Mouse (Mus musculus) liver, adult 2 months (tissue): ENCODE data around the gene Tada2b. TPM values are rescaled to one million over a fixed set of nuclear protein-coding genes. Genes with fewer than 3 reads are reported as not detected.

Experiments
- DNase-seq: peaks from one replicate; pipeline ENCODE4 v3.0.0-alpha.2; 2011; ENCODE audit warnings: low read depth, low spot score; ENCODE audit errors: extremely low read depth
- H3K27ac ChIP-seq: fragments of 200-500 bp; replicated peaks from 2 replicates; pipeline ENCODE4 v1.5.1; 2012; ENCODE audit warnings: low read depth, mild to moderate bottlenecking, control low read depth, inconsistent platforms, low read length; ENCODE audit not compliant: insufficient read depth
- H3K27me3 ChIP-seq: fragments of 200-500 bp; 2 replicates; pipeline ENCODE4 v1.6.1; 2012; ENCODE audit warnings: mild to moderate bottlenecking, moderate library complexity, low read length, inconsistent platforms; ENCODE audit not compliant: control insufficient read depth, insufficient read depth
- H3K36me3 ChIP-seq: fragments of 200-500 bp; 2 replicates; pipeline ENCODE4 v1.6.1; 2012; ENCODE audit warnings: low read length, inconsistent platforms; ENCODE audit not compliant: control insufficient read depth, insufficient read depth
- H3K4me1 ChIP-seq: fragments of 200-500 bp; 2 replicates; pipeline ENCODE4 v1.6.1; 2011; ENCODE audit warnings: low read length; ENCODE audit not compliant: control insufficient read depth, insufficient read depth
- H3K4me3 ChIP-seq: fragments of 200-500 bp; 2 replicates; pipeline ENCODE4 v1.5.1; 2011; ENCODE audit warnings: low read depth, mild to moderate bottlenecking, control low read depth, low read length, moderate library complexity; ENCODE audit not compliant: insufficient read depth
- H3K79me2 ChIP-seq: fragments of 200-500 bp; 2 replicates; pipeline ENCODE4 v1.6.1; 2012; ENCODE audit warnings: inconsistent platforms, mild to moderate bottlenecking, low read length, moderate library complexity; ENCODE audit not compliant: control insufficient read depth, insufficient read depth
- H3K9ac ChIP-seq: fragments of 200-500 bp; 2 replicates; pipeline ENCODE4 v1.6.1; 2012; ENCODE audit warnings: low read depth, mild to moderate bottlenecking, control low read depth, inconsistent platforms, low read length
- CTCF ChIP-seq: fragments of 200-500 bp; IDR thresholded peaks from 2 replicates; pipeline ENCODE4 v1.5.1; 2011; ENCODE audit warnings: low read depth, low read length, control low read depth
- POLR2A ChIP-seq: fragments of 200-500 bp; IDR thresholded peaks from 2 replicates; pipeline ENCODE4 v1.6.1; 2011; ENCODE audit warnings: low read length, control low read depth; ENCODE audit not compliant: insufficient read depth; ENCODE audit errors: extremely low read depth
- WGBS: fragments of 180-500 bp; shearing (Covaris S2); methylation state at CpG from one replicate; pipeline ENCODE4 v1.1.7; 2018; 5-methylcytosine and 5-hydroxymethylcytosine counted together
- polyA plus RNA-seq: library from polyadenylated mRNA; depleted of rRNA; stranded (reverse); fragments of >200 nt; gene quantifications from 2 replicates; pipeline ENCODE4 v1.2.3, GENCODE M21; 2012
- total RNA-seq: library from RNA; depleted of rRNA; stranded (reverse); fragments of >200 nt; gene quantifications from 2 replicates; pipeline ENCODE4 v1.2.3, GENCODE M21; 2014

Gene Tada2b
- total and polyA plus RNA-seq, 2 experiments: 5.1 to 14.4 TPM

- WGBS: 68% methylated on average over 6 of the region's 6 CpGs
- TF ChIP-seq CTCF: no peak
- TF ChIP-seq POLR2A: no peak
- no peak overlapping the region for H3K4me3 ChIP-seq
- no peaks in the 10 kb centered on the region for H3K27me3 ChIP-seq
- H3K9ac ChIP-seq: no peak overlapping the region
- DNase-seq: no peak
- H3K27ac ChIP-seq: no peak overlapping the region
- H3K36me3 ChIP-seq: no peaks in the 10 kb centered on the region
- no peaks in the 10 kb centered on the region for H3K79me2 ChIP-seq
- H3K4me1 ChIP-seq: no peaks in the 10 kb centered on the region
Observed at GRCm38 (mm10) chr5:36449710-36450358, 34.3 kb downstream of the Tada2b start.

GRCm38 (mm10) chr5:36447872-36448271 is 36.2 kb downstream of the Tada2b start:
- 89% methylated on average over 12 of the region's 12 CpGs for WGBS
- TF ChIP-seq POLR2A (no peak), CTCF (no peak)

GRCm38 (mm10) chr5:36446166-36446890 is 37.8 kb downstream of the Tada2b start:
- DNase-seq: no peak
- H3K36me3 ChIP-seq: no peaks in the 10 kb centered on the region
- H3K27ac ChIP-seq: no peak overlapping the region
- H3K79me2 ChIP-seq: no peaks in the 10 kb centered on the region
- no peak overlapping the region for H3K9ac ChIP-seq
- no peak overlapping the region for H3K4me3 ChIP-seq
- 48% methylated on average over 9 of the region's 9 CpGs for WGBS
- TF ChIP-seq POLR2A: no peak
- TF ChIP-seq CTCF: no peak
- no peaks in the 10 kb centered on the region for H3K4me1 ChIP-seq
- no peaks in the 10 kb centered on the region for H3K27me3 ChIP-seq

More at GRCm38 (mm10) chr5:36447872-36448271, 36.2 kb downstream of the Tada2b start:
- Histone ChIP-seq H3K27me3 (no peaks in the 10 kb centered on the region), H3K27ac (no peak overlapping the region), H3K9ac (no peak overlapping the region), H3K36me3 (no peaks in the 10 kb centered on the region), H3K4me3 (no peak overlapping the region), H3K79me2 (no peaks in the 10 kb centered on the region), H3K4me1 (no peaks in the 10 kb centered on the region)
- no peak for DNase-seq

- H3K4me3 ChIP-seq: no peak overlapping the region
- H3K9ac ChIP-seq: no peak overlapping the region
- H3K36me3 ChIP-seq: no peaks in the 10 kb centered on the region
- H3K27me3 ChIP-seq: no peaks in the 10 kb centered on the region
- DNase-seq: no peak
- no peak overlapping the region for H3K27ac ChIP-seq
- no peak for TF ChIP-seq POLR2A
- no peak for TF ChIP-seq CTCF
- H3K79me2 ChIP-seq: no peaks in the 10 kb centered on the region
- WGBS: 53% methylated on average over 8 of the region's 8 CpGs
- no peaks in the 10 kb centered on the region for H3K4me1 ChIP-seq
Observed at GRCm38 (mm10) chr5:36445028-36445427, 39.1 kb downstream of the Tada2b start.

GRCm38 (mm10) chr5:36444611-36445010 is 39.5 kb downstream of the Tada2b start:
- 47% methylated on average over 4 of the region's 4 CpGs for WGBS
- H3K27ac ChIP-seq: no peak overlapping the region
- H3K4me3 ChIP-seq: no peak overlapping the region
- no peaks in the 10 kb centered on the region for H3K4me1 ChIP-seq
- no peak for TF ChIP-seq CTCF
- no peak for TF ChIP-seq POLR2A
- no peaks in the 10 kb centered on the region for H3K36me3 ChIP-seq
- no peaks in the 10 kb centered on the region for H3K79me2 ChIP-seq
- DNase-seq: no peak
- no peaks in the 10 kb centered on the region for H3K27me3 ChIP-seq
- no peak overlapping the region for H3K9ac ChIP-seq

GRCm38 (mm10) chr5:36440741-36441140 is 43.3 kb downstream of the Tada2b start:
- Histone ChIP-seq H3K4me1 (no peaks in the 10 kb centered on the region), H3K36me3 (no peaks in the 10 kb centered on the region), H3K27ac (no peak overlapping the region), H3K9ac (no peak overlapping the region), H3K27me3 (no peaks in the 10 kb centered on the region), H3K79me2 (no peaks in the 10 kb centered on the region), H3K4me3 (no peak overlapping the region)
- no peak for DNase-seq
- TF ChIP-seq CTCF (no peak), POLR2A (no peak)
- WGBS: 72% methylated on average over 3 of the region's 3 CpGs
